Mouse (Mus musculus) 3T3-L1 (cell line): ENCODE results near the gene Nav3.

Source experiments
- DNase-seq: peaks from one replicate; pipeline ENCODE4 v3.0.0-alpha.2; 2015; ENCODE audit warnings: low read depth, low spot score

Nav3 gene

DNA sequence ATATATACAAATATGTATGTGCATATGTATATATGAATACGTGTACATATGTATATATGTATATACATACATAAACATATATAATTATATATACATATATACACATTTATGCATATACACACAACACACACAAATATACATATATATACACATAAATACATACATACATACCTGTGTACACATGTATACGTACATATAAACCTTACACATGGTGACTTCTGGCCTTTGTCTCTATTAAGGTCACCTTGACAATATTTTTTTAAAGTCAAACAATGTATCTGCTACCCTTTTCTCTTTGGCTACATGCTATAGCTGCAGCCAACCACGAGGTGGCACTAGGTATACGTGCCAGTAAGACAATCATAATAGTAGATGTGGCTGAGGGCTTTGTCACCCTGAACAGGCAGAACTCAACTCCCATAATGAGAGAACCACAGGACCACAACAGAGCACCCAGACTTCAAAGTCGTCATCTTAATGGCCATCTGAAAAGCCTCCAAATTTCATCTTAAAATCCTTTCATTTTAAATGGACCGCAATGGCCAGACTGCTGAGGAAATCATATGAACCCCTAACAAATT is 535.3 kb downstream of the Nav3 start:
- DNase-seq = peak; percentile 78

DNA sequence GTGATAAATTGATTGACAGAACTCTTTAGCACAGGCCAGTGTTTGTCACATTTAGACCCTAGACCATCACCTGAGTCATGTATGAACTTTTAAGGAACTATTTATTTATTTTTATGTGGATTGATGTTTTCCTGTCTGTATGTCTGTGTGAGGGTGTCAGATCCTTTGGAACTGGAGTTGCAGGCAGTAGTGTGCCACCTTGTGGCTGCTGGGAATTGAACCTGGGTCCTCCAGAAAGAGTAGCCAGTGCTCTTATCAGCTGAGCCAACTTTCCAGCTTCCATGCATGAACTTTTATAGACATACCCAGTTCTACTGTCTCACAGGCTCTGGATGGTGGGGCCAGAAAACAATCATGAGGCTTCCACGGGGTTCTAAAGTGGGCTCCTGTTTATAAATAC is 536.5 kb downstream of the Nav3 start:
- peak; percentile 41 for DNase-seq

DNA sequence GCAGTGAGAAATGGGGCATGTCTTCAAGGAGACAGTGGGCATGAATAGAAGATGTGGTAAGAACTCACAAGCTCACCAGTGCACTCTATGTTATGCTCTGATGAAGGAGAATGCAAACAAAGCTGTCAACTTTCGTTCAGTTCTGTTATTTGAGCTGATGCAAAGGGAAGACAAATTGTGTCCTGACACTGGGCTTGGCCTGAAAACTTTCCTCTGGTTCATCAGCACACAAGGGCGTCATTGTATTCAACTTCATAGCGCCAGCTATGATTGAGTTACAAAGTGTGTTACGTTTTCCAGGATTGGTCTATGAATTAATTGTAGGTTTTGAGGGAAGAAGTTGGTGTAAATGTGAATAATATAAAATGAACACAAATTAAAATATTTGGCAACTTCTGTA is 548.8 kb downstream of the Nav3 start:
- DNase-seq = no peak

DNA sequence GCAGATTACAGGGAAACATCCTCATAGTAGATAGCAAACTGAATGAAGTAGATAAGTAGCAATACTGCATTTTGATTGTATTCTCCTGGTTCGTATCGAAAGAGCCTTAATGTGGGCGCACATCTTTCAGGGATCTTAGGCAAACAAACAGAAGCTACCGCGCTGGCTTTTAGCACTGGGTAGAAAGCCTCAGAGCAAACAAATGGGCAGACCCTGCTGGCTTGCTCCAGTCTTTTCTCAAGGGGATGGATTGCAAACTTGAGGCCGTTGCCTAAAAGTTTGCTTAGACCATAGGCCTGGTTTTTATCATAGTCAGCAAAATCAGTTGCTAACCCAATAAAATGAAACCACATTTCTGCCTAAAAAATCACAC is 549.6 kb downstream of the Nav3 start:
- no peak for DNase-seq

DNA sequence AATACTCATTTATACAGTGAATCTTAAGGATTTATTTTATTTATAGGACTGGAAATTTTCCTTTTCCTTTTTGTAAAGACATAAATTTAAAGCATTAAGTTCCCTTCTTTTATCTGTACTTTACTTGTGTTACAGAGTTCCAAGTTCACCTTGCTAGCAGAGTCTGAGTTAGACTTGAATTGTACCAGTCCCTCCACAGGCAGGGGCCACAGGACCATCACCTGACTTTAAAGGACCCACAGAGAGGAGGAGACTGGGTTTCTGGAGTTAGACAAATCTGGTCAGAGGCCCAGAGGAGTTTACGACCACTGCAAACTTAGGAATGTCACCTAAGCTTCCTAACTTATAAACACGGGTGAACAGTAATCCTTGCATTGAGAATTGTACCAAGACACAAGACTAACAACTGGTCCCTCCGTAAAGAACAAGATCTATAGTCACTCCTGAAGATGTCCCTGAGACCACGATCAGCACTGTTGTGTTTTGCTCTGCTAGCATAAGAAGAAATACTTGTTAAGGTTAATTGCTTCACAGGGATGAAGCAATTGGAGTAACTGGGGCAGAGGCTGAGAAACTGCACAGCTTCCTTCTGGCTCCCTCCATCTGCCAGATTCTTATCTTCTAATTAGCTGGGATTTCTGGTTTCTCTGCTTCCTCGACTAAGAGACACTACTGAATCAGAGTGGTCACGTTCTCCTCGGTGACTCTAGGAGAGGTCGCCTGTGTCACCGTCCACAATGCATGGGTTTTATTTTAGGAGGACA is 550.2 kb downstream of the Nav3 start:
- DNase-seq = no peak

DNA sequence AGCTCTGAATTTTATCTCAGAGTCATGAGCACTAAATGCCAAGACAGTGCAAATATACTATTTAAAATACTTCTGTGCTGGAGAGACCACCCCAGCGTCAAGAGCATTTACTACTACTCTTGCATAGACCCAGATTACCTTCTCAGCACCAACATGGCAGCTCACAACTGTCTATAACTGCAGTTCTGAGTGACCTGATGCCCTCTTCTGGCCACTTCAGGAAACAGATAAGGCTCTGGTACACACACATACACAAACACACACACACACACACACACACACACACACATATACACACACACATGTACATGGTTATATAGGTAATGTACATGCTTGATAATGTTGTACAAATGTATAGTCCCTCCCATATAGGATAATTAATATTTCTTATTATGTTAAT is 551.2 kb downstream of the Nav3 start:
- DNase-seq = peak; percentile 52

DNA sequence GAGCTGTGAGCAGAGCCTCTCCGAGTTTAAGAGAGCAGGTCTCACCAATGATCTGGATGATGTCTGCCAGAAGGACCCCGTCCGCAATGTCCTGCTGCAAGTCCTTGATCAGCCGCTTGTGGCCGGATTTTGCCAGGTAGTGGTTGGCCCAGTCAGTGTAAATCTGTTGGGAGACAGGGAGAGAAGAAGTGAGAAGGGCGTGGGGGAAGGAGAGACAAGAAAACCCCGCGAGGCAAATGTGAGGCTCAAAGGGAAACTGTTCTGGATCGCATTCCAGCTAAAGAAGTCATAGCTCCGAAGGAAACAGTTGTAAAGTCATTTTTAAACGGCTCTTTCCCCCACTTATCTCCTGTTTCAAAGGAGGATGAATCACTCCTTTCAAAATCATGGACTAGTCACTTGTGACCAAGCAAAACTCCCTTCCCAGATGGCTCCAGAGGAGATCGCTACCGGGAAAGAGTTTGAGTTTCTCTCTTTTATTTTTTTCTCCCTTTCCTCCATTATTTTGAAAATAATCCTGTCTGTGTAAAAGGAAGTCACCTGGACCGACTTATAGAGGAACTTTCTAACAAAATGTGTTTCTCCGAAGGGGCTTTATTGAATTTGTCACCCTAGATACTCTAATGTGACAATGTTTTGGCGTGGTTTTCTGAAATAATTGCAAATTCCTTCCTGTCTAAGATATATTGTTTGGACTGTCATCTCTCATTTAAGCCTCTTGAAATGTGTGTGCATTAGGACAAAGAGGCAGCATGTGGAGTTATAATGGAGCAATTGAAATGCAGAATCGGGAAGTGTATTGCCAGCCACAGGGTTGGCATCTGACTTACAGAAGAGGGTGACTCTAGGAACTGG is 552.1 kb downstream of the Nav3 start:
- DNase-seq = peak; percentile 93

DNA sequence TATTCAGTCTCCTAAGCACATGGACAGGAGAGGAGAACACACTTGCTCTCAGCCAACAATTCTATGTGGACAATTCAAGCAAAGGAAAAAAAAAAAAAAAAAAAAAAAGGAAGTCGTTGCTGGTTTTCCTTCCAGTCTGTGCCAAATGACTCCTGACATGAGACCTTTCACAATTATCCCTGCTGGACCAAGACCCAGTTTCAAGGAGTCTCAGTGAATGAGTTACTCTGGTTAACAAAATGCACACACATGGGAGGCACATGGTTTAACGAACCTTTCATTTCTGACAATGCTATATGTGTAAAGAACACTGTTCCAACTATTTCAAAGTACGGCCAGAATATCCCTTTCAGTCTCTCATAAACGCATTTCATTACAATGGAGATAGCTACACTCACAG is 552.8 kb downstream of the Nav3 start:
- peak; percentile 65 for DNase-seq

DNA sequence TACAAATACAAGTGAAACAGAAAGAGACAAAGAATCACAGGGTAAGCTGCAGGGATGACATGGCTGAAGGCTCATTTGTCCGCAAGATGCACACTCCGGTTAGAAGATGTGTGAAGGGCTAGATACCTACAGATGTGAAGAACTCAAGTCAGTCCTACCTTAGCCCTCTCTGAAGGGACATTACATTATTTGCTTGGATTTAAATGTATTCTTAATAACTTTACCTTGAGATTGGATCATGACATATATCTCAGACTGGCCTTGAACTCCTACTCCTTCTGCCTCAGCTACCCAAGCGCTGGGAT is 566.9 kb downstream of the Nav3 start:
- DNase-seq = no peak

DNA sequence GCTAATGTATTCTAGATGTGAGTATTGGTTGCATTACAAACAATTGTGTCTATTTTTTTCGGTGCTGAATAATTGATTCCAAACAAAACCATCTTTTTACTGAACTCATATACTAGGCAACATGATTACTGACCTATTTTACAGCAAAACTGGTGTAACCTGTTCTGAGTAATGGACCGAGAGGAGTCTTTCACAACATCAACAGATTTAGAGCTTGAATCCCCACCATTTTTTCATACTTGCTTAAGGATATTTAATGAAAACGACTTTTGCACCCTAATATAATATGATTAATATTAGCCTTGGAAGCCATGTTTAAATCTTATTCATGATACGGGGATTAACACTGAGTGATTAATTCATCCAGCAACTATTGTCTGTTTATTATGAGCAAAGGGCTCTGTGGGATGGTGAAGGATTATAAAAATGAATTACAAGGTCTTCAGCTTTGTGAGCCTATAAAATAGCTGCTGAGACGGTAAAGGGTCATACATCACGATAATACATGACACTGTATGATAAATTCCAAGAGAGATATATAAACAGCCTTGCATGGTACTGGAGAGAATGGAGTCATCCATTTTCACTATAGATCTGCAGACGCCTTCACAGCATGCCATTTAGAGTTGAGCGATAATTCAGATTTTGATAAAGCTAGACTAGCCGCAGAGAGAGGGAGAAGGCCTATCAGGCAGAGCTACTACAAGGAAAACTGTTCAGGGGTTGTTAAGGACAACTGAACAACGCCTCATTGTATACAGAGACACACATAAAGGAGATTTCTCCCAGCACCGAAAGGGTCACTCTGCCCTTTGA is 567.4 kb downstream of the Nav3 start:
- no peak for DNase-seq

DNA sequence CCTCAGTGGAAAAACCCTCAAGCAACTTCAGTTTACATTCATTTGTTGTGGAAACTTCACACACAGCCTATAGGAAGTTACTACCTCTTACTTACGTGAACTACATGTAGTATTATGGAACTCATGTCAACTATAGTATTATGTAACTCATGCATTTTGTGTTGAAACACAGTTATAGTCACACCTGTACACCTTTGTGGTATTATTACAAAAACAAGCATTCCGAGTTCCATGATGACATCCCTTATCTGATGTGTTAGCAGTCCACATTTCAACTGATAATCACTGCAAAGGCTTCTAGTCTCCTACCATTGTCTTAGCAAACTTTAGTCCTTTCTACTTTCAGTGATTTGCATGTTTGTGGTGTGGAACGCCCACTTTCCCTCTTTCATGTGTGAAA is 568.8 kb downstream of the Nav3 start:
- no peak for DNase-seq

DNA sequence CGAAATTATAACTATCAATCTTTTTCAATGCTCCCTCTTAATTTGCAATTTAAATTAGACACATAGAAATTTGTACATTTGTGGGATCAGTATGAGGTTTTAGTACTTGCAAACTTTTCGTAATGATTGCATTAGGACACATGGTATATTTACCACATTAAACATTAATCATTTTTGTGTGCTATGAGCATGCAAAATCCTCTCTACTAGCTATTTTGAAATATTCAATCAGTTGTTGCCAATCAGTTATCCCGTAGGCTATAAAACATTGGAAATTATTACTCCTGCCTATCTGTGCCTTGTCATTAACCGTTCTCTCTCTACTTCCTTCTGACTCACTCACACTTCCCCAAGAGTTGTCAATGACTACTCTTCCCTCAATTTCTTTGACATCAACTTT is 579.9 kb downstream of the Nav3 start:
- no peak for DNase-seq

DNA sequence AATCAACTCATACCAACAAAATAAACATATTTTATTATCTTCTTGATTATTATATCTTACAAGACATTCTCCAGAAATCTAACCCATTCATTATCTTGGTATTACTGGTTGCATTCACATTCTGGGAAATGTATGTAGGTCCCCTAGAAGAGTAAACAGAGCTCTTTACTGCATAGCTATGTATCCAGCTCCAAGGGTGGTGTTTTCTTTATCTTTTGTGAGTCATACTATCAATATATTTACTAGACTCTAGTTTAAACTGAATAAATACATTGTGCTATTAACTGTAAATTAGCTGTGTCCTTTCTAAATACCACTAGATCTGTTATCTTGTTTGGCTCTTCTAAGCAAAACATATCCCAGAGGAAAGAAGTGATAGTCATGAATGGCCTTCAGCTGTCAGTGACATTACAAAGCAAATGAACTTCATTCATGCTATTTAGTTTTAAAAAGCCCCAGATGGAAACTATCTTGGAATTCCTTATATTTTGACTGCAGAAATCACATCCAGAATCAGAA is 580.6 kb downstream of the Nav3 start:
- no peak for DNase-seq

DNA sequence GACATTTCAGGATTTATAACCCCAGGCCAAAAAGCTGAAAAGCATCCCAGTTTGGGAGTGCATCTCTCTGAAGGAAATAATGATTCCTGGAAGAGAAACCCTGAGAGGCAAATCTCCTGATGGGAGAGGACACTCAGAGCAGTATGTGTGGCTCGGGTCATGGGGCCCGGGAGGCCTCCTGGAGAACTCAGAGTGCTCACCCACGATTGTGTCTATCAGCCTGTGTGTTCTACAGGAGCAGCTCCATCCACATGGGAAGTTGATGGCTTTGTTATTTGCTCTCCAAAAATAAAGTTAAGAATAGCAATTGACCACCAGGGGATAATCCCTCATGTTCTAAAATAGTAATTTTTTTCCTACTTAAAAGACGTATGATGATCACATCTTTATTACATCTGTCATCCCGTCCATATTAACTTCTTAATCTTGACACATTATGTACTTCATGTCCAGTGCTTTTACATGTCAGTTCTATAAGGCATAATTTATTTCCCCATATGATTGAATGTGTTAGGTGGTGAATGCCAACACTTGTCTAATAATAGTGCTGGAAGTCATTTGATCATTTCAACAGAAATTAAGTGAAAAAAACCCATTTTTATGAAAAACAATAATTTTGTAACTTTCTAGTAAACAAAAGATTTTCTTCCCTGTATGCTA is 581.2 kb downstream of the Nav3 start:
- no peak for DNase-seq

DNA sequence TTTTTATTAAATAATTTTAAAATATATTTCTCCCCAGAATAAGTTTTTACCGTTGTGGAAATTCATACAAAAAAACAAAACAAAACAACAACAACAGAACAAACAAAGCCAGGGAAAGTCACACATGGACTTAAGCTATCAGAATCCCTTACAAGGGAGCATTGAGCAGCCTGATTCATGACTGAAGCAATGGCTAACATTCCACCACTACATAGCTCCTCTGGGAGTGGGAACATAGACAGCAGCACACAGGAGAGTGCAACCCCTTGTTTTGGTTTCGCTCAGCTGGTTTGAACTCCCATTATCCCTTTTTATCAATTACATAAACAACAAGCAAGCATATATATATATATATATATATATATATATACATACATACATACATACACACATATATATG is 589.9 kb downstream of the Nav3 start:
- DNase-seq = no peak

DNA sequence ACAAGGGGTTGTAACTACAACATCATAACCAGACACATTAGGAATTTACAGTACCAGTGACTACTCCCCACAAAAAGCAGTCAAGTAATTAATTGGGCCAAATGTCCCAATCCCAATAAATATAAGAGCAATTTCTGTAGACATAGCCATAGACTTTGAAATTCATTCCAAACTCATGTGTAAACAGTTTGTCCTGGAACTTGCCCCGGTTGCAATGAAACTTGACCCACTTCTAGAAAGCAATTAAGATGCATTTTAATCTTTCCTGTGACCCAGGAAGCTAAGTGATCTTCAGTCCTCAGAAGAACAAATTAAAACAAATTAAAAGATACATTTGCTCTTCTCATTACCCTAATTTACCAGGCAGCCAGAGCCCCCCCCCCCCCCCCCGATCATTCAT is 590.6 kb downstream of the Nav3 start:
- no peak for DNase-seq

DNA sequence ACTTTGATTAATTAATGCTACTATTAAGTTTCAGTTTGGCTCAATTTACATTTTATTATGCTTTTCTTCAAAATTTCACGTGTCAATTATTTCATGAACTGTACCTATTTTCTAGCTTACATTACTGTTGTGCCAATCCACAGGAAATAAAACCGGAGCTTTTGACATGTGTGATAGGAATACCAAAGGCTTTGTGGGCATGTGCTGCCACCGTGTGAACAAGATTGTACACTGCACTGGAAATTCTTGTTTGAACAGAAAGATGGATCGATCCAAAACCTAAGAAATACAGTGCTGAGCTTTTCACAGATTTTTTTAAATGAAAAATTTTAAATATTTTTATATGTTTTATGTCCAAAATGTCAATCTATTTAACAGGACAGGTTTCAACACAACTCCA is 591.3 kb downstream of the Nav3 start:
- DNase-seq = peak; percentile 71

DNA sequence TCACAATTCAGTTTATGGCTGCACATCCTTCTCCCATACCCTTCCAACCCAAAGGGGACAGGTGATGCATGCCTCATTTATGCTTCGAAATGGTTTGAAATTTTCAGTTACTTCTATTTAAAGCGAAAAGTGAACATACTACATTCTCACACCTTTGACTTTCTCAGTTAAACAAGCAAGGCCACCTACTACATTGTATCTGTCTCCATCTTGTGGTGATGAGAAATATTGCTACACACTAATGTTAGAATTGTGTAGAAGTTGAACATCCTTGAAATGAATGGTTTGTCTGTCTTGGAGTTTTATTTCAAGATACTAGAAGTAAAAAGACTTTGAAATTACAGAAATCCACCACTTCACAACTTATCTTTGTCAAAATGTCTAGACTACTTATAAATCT is 594.7 kb downstream of the Nav3 start:
- DNase-seq = peak; percentile 65

DNA sequence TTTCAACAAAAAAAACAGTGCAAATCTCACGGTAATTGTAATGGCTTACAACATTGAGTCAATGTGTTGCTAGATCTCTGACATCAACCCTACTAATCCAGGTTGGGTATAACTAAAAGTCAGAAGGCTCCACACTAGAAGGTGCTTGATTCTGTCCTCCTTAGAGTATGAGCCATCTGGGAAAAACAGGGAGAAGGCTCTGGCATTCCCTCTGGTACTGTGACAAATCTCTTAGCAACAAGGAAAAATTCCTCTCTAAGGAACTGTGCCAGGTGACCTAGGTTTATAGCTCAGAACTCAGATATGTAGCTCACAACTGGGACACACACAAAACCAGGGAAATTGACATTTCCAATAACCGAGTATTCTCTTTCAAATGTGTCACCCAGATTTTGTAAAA is 597.4 kb downstream of the Nav3 start:
- peak; percentile 6 for DNase-seq

DNA sequence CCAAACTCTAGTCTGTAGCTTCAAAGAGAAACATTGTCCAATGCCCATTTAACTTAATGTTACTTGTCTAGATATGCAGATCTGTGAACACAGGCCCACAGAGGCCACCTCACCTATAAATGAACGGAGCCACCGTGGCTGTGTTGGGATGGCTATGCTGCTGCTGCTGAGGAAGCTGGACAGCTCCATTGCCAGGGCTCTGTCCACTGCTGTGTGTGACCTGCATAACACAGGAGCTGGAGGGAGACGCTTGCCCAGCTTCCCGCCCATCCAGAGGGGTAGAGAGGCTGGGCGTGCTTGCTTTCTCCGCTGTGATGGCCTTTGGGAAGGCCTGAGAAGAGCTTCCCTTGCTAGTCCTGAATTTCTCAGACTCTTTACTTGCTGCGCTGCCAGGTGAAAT is 603.6 kb downstream of the Nav3 start:
- peak; percentile 3 for DNase-seq

DNA sequence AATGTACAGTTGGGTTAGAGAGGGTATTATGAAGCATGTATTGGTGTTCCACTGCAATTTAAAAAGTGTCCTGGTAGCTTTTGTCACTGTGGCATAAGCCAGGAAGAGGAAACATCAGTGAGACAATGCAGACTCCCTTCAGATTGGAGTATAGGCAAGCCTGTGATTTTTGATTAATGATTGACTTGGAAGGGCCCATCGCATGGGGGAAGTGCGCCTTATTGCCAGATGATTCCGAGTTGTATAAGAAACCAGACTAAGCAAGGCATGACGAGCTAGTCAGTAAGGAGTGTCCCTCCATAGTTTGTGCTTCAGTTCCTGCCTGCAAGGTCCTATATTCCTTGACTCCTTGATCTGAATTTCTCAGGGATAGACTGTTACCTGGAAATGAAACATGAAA is 608.4 kb downstream of the Nav3 start:
- no peak for DNase-seq
